Mouse (Mus musculus) adrenal gland, postnatal 10 days (tissue): ENCODE data around the gene Pdlim7. TPM values are rescaled to one million over a fixed set of nuclear protein-coding genes. Genes with fewer than 3 reads are reported as not detected.

Experiments
- DNase-seq: peaks from one replicate; pipeline ENCODE4 v3.0.0; 2021; ENCODE audit warnings: mixed read lengths
- total RNA-seq, 2 experiments: library from RNA; stranded (reverse); gene quantifications; 2 replicates each; pipeline ENCODE4 v1.2.3; 2021

Pdlim7 gene
- total RNA-seq, 2 experiments from 2014 or later = 31.6 to 39.4 TPM

DNA sequence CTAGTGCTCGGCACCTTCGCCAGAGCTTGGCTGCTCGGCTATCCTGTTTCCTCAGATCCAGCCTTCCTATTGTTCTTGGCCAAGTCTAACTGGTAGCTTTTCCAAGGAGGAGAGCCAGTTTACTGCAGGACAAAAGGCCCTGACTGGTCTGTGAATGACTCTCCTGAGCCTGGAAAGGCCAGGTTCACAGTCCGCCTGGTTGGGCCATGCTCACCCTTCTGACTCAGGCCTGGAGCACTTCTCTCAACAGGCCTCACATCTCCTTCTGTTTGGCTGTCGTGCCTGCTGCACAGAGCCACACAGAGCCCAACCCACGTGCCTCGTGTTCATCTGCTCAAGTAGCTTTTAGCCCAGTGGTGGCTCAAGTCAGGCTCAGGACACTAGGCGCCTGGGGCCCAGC, 9.3 kb upstream of the Pdlim7 start:
- peak; percentile 7 for DNase-seq

GRCm38 (mm10) chr13:55519606-55520005, 6.1 kb upstream of the Pdlim7 start:
- DNase-seq = no peak

- DNase-seq = peak; percentile 93
Observed at GRCm38 (mm10) chr13:55516955-55517354, 3.5 kb upstream of the Pdlim7 start.

DNA sequence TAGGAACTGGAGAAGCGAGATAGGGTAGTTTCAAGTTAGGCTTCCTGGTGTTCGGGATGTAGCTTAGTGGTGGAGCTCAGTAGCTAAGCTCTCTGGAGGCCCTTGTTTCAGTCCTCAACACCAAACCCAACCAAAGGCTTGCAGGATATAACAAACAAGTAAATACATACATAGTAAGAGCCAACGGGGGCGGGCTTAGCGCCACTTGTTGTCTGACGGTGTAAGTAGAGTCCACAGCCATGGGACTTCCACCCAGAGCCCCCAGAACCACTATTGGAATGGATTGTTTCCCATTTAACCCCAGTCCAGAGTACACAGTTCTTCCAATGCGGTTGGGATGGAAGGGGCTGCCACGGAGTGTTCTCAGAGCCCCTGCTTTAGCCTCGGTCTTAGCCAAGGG, 352 bp upstream of the Pdlim7 start:
- no peak for DNase-seq

DNA sequence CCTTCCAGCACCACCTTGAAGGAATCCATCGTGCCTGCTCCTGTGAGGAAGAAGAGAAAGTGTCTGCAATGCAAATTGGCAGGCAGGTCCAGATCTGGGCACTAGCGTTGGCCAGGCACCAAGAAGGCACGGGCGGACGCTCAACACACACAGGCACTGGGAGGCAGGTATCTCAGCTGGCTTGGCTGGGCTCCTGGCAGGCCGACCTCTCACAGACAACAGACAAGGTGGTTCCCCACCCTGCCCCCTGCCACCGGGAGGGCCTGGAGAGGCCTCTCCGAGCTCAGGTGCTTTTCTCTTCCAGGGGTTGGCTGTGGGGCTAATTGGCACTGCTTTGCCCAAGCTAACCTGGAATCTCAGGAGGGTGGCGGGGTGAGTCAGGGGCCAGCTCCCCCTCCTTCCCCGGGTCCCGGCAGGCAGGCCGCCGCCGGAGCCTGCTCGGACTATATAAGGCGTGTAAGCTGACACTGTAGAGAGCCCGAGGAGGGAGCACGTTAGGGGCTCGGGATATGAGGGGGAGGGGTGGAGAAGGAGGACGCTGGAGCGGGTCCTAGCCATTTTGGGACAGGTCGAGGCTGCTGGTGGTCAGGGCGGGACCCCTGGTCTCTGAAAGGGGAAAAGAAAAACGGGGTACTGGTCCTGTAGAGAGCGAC, 971 bp downstream of the Pdlim7 start:
- DNase-seq = peak; percentile 69

DNA sequence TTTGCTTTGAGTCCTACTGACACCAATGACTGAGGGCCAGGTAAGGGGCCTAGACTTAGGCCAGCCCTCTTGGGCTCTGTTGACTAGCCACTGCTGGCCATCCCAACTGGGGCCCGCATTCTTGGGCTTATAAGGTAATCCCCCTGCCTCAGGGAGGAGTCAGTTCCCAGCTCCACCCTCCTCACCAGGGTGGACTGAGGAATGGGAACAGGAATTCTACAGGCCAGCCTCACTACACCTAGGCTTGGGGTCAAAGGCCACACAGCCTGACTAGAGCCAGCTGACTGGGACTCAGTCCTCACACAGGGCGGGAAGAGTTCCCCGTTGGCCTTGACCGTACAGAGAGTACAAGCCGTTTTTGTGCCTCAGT, 2.0 kb downstream of the Pdlim7 start:
- DNase-seq = no peak

DNA sequence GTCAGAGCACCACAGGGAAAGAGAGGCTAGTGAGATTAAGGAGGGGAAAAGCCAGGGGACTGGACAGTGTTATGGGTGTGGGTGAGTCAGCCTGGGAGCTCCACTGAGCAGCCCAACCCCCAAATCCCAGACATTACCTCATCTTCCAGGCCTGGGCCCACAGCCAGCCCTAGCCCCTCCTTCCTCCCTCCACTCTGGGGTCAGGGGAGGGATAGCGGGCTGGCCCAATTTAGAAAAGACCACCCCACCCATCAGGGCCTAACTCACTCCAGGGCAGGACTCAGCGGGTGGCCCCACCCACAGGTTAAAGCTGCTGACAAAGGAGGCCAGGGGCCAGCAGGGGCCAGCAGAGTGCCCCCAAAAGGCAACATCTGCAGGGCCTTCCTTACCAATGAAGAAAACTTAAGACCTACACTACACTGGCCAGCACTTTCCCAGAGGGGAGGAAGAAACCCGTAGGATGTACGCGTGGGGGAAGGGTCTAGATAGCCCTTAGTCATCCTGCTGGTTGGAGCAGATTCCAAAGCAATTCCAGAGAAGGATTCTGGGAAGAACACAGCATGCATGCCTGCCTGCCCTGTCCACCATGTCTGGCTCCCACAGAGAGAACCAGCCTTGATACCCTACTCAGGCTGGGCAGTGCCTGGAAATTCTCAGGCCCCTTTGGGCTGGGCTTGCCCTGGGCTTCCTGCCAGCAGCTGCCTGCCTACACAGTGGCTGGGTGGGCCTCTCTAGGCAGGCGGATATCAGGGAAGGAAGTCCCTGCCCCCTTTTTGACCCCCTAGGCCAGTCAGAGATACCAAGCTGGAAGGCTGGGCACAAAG, 2.6 kb downstream of the Pdlim7 start:
- DNase-seq = peak; percentile 80

- no peak for DNase-seq
Observed at GRCm38 (mm10) chr13:55510332-55510667, 3.2 kb downstream of the Pdlim7 start.

- no peak for DNase-seq
Observed at GRCm38 (mm10) chr13:55508531-55508930, 4.9 kb downstream of the Pdlim7 start.

GRCm38 (mm10) chr13:55507877-55508276, 5.6 kb downstream of the Pdlim7 start:
- no peak for DNase-seq

- peak; percentile 57 for DNase-seq
Observed at GRCm38 (mm10) chr13:55506697-55507096, 6.8 kb downstream of the Pdlim7 start.

DNA sequence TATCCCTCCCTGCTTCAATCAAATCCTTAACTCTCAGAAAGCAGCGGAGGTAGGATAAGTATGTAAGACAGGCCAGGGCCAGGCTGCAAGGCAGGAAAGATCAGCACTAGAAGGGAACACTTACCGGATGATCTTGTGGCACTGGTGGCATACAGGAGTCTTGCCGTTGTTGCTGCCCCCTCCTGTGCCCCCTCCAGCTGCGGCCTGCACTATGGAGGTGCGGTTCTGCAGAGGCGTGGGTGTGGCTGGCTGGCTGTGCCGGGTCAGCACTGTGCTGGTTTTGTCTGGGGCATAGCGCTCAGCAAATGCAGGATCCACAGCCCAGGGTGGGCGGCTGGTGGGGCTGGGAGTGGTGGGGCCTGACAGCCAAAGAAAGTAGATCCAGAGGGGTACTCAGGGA, 7.7 kb downstream of the Pdlim7 start:
- no peak for DNase-seq

GRCm38 (mm10) chr13:55504390-55504789, 9.1 kb downstream of the Pdlim7 start:
- no peak for DNase-seq

GRCm38 (mm10) chr13:55502405-55502804, 11.1 kb downstream of the Pdlim7 start:
- DNase-seq = no peak

GRCm38 (mm10) chr13:55500575-55500974, 12.9 kb downstream of the Pdlim7 start:
- DNase-seq = no peak

DNA sequence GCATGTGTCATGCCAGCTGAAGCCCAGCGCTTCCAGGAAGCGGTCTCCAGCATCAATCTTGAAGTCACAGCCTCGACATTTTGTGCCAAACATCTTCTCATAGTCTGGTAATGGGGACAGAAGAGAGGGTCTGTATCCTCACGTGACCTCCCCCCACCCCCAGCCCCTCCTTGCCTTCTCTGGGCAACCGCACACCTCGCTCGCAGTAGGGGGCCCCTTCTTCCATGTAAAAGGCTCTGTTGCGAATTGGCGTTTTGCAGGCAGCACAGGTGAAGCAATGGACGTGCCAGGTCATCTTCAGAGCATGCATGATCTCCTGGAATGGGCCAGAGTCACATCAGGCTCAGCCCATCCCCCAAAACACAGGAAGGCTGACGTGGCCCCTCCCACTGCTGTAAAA, 14.6 kb downstream of the Pdlim7 start:
- no peak for DNase-seq

DNA sequence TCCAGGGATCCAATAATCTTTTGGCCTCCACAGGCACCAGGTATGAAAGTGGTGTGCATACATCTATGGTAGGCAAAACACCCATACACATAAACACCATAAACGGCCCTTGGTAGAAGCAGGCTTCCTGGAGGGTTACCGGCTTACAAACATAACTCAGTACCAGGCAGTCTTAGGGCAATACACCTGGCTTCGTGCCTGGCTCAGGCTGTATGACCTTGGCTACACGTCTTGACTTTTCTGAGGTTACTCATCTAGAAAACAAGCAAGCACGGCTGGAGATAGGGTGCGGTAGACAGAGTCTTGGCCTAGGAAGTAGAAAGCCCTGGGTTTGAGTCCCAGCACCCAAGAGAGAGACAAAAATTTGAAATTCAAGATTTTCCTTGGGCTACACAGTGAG, 16.8 kb downstream of the Pdlim7 start:
- peak; percentile 62 for DNase-seq

DNA sequence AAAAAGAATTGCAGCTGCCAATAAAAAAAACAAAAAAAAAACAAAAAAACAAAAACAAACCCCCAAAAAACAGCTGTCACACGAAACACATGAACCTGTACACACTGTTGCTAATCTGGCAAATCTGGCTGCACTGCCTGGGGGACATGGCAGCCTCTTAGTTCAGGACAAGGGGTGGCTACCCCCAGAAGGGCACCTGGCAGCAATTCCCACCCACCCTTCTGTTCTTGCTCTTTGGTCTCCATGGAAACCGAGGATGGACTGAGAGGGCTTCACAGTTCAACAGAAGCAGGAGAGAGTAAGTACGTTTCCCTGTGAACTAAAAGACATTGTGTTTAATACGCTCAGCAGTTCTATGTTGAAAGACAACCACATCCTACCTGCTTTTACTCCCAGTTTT, 17.8 kb downstream of the Pdlim7 start:
- DNase-seq = no peak

DNA sequence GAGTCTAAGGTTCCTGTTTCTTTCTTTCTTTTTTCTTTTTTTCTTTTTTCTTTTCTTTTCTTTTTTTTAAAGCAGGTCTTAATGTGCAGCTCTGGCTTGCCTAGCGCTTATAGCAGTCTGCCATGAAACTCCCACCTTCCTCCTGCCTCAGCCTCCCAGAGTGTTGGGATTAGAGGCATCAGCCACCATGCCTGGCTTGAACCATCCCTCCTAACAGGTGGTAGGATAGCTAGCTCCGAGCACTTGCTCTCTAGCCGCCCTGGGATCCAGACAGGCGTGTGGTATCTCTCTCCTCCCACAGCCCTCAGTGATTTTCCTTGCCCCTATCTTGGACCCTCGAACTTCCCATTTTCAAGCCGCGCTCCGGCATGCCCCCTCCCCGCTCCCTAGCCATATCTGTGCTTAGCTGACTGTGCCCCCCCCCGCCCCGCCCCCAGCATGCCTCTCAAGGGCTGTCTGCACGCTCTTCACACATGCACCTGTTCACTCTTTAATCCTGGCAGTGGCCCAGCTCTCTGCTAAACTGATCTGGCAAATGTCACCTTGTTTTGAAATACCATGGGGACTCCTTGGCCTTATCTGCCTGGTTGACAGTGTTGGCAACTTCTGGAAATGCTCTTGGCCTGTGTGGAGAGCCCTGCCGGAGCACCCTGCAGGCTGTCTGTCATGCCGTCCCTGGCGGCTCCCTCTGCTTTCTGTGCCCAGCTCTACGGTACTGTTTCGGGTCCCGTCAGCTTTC, 18.4 kb downstream of the Pdlim7 start:
- DNase-seq = peak; percentile 71

GRCm38 (mm10) chr13:55494257-55494656, 19.2 kb downstream of the Pdlim7 start:
- DNase-seq = no peak

DNA sequence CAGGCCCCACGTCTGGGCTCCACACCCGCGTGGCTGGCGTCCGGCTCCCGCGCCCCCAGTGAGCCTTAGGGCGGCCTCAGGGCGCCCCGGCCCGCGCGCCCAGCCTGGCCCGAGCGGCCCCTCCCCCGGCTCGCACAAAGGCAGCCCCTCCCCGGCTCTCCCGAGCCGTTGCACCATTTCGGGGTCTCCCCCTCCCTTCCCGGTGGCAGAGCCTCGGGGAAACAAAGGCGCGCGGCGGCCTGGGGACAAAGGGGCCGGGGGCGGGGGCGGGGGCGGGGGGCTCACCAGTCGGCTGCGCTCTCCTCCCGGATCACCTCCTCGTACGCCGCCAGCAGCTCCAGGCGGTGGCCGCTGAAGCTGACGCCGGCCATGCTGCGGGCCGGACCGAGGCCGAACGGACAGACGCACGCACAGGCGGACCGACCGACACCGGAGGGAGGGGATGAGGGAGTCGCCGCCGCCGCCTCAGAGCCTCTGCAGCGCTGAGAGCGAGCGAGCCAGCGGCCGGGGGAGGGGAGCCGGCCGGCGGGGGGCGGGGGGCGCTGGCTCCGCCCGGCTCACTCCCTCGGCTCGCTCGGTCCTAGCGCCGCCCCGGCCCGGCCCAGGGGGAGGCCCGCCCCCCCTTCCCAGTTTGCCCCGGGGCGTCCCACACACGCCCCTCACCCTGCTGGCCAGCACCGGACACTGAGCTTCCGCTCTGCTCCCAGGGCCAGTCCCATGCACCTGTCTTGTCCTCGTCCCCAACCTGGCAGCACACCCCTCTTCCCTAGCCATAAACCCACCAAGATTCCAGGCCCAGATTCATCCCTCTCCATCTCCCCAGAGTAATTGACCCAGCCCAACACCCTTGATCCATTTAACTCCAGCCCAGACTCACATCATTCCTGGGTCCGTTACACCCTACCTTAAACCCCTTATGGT, 25.6 kb downstream of the Pdlim7 start, which contains the start of gene Dbn1:
Gene Dbn1, minus strand, starts transcription at position 534 of the 921 bp plus-strand sequence.
- peak; percentile 75 for DNase-seq
